Comparison of ENCODE assay signal across 8 mouse cellular contexts in genomic region chr6:47813257-47813878, GRCm38 (mm10). TPM values are rescaled to one million over a fixed set of nuclear protein-coding genes. Genes with fewer than 3 reads are reported as not detected.
DNase-seq lines count a peak whose midpoint lies in the region; ATAC-seq lines count a peak whose summit lies in the region.

TSS of gene Pdia4 (minus strand) at chr6:47813430.

- H3K4me2 ChIP-seq in lung, embryonic 16.5 days (ENCODE audit: low read depth, low read length): peak within 1 kb of the TSS; percentile 82

- DNase-seq in MEL-GATA-1-ER (ENCODE audit: extremely low read depth, low read depth): peak; percentile 97
- DNase-seq in cerebellum, adult 8-10 months: peak; percentile 96
- DNase-seq in forelimb bud, embryonic 11.5 days (ENCODE audit: low read depth, low spot score): peak; percentile 99
- DNase-seq in layer of hippocampus, adult 9-10 months (ENCODE audit: low spot score): peak; percentile 90
- peak; percentile 97 for DNase-seq in ovary, postnatal 10 days (ENCODE audit: low spot score)
- peak; percentile 98 to 99 for DNase-seq in thymus, postnatal 10 days (ENCODE audit: low spot score in 2 of 2)

- H3K36me3 ChIP-seq in lung, embryonic 16.5 days (ENCODE audit: control insufficient read depth, insufficient read depth, low read length): no peaks in the 10 kb centered on the region

- no peaks in the 10 kb centered on the region for H3K27me3 ChIP-seq in lung, embryonic 16.5 days (ENCODE audit: control insufficient read depth, insufficient read depth, low read depth, low read length)

- under 1% methylated on average over 37 of the region's 44 CpGs for WGBS in lung, embryonic 16.5 days

- H3K4me1 ChIP-seq in lung, embryonic 16.5 days (replicated peaks; ENCODE audit: control insufficient read depth, insufficient read depth, low read length): peaks cover 27% of the 10 kb centered on the region

- H3K9me3 ChIP-seq in lung, embryonic 16.5 days (ENCODE audit: control insufficient read depth, low read length): no peaks in the 10 kb centered on the region

- peak within 1 kb of the TSS; percentile 96 for H3K27ac ChIP-seq in lung, embryonic 16.5 days (ENCODE audit: low read length)

- ATAC-seq in hematopoietic stem cell, adult 5-6 weeks (replicated peaks in 1 of 2; ENCODE audit: insufficient read depth in 1 of 2, low FRiP score in 2 of 2, low TSS enrichment in 1 of 2, low read depth in 1 of 2, poor library complexity in 2 of 2, severe bottlenecking in 2 of 2): peak; percentile 96
- ATAC-seq in lung, embryonic 16.5 days (ENCODE audit: low read depth): peak; percentile 99

- H3K4me3 ChIP-seq in lung, embryonic 16.5 days (ENCODE audit: low read length): peak within 1 kb of the TSS; percentile 89

- peak within 1 kb of the TSS; percentile 96 for H3K9ac ChIP-seq in lung, embryonic 16.5 days (ENCODE audit: low read length)

RNA-seq across cellular contexts. Expression of gene Pdia4, which starts in this region (rescaled TPM):
- 185 and 205 TPM in 2 replicates for total RNA-seq in hematopoietic stem cell, adult 5-6 weeks (2017)
- 334 and 362 TPM in 2 replicates for polyA plus RNA-seq in lung, embryonic 16.5 days (2015; fragmentation: Nextera tagmentation; extraction: Ambion mirVana)

Comparison
In these comparisons a context has a peak if more than half of its experiments do, and no peak if none do; other contexts are left out.
1. Peak in every context shown above with its lines: DNase-seq, ATAC-seq, H3K4me3 ChIP-seq and H3K27ac ChIP-seq.